Mouse (Mus musculus): ENCODE results near the gene Gsdma3. TPM values are rescaled to one million over a fixed set of nuclear protein-coding genes. Genes with fewer than 3 reads are reported as not detected.

Gsdma3 gene
- polyA plus RNA-seq, 1 experiment: not detected

- TF ChIP-seq USF1 (IDR thresholded peaks at IDR 0.05; ENCODE audit: low read depth) (no peak), MYOD1 (IDR thresholded peaks at IDR 0.05; ENCODE audit: control insufficient read depth, insufficient read length, low read depth) (no peak), MAX (IDR thresholded peaks at IDR 0.05) (no peak), FOSL1 (IDR thresholded peaks at IDR 0.05; ENCODE audit: insufficient read depth, low read length, poor library complexity, severe bottlenecking) (no peak), CTCF (IDR thresholded peaks at IDR 0.05; ENCODE audit: control insufficient read depth, insufficient read depth, insufficient read length) (no peak)
- Histone ChIP-seq H3K27me3 (ENCODE audit: control insufficient read depth, insufficient read depth, insufficient read length) (no peaks in the 10 kb centered on the region), H3K79me2 (ENCODE audit: control insufficient read depth, insufficient read depth) (peaks cover 31% of the 10 kb centered on the region), H3K4me3 (ENCODE audit: insufficient read depth, poor library complexity, severe bottlenecking) (no peak overlapping the region), H3ac (ENCODE audit: control insufficient read depth, insufficient read length, low read depth) (no peak overlapping the region), H3K36me3 (ENCODE audit: control insufficient read depth, insufficient read depth) (peaks cover 11% of the 10 kb centered on the region), H3K79me3 (ENCODE audit: low read depth) (peaks cover 13% of the 10 kb centered on the region)
Measured at GRCm38 (mm10) chr11:98582551-98583264, 43.5 kb upstream of the Gsdma3 start.

DNA sequence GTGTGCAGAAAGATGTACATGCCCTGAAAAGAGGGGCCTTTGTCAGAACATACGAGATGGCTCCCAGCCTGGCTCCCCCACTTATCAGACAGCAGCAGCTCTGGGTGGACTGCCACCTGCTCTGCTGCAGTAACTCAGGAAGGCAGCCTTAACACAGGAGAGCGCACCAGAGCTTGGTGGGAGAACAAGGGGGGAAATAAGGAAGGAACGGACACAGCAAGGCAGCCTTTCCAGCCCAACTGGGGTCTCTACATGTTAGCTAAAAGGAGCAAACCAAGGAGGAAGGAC lies 43.0 kb upstream of the Gsdma3 start:
- TF ChIP-seq CEBPB (IDR thresholded peaks at IDR 0.05; ENCODE audit: low read depth) (no peak), MAX (IDR thresholded peaks at IDR 0.05) (no peak), MYOD1 (IDR thresholded peaks at IDR 0.05; ENCODE audit: control insufficient read depth, insufficient read length, low read depth) (no peak), FOSL1 (IDR thresholded peaks at IDR 0.05; ENCODE audit: insufficient read depth, low read length, poor library complexity, severe bottlenecking) (no peak), MYOG (IDR thresholded peaks at IDR 0.05; ENCODE audit: control insufficient read depth, extremely low read depth, insufficient read length) (no peak), CTCF (IDR thresholded peaks at IDR 0.05; ENCODE audit: control insufficient read depth, insufficient read depth, insufficient read length) (no peak), USF1 (IDR thresholded peaks at IDR 0.05; ENCODE audit: low read depth) (no peak)
- Histone ChIP-seq H3K4me3 (ENCODE audit: insufficient read depth, poor library complexity, severe bottlenecking) (no peak overlapping the region), H3K79me2 (ENCODE audit: control insufficient read depth, insufficient read depth) (peaks cover 31% of the 10 kb centered on the region), H3K79me3 (ENCODE audit: low read depth) (peaks cover 13% of the 10 kb centered on the region), H3ac (ENCODE audit: control insufficient read depth, insufficient read length, low read depth) (no peak overlapping the region), H3K27me3 (ENCODE audit: control insufficient read depth, insufficient read depth, insufficient read length) (no peaks in the 10 kb centered on the region), H3K36me3 (ENCODE audit: control insufficient read depth, insufficient read depth) (peaks cover 11% of the 10 kb centered on the region)

DNA sequence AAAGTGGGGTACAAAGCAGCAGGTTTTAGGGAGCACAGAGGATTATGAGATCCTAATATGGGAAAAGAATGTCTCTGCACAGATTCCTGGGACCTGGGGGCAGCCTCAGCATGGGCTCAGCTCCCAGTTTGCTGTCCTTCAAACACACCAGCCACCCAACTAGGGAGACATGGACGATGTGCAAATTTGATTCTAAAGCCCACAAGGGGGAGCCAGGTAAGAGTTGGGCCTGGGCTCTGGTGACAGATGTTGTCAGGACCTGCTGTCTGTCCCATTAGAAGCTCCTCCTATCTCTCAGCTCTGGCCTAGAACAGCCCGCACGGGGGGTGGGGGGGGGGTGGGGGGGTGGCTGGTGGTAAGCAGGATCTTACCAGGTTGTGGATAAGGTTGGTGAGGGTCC lies 42.6 kb upstream of the Gsdma3 start:
- H3K79me3 ChIP-seq (ENCODE audit: low read depth): peaks cover 13% of the 10 kb centered on the region
- peaks cover 11% of the 10 kb centered on the region for H3K36me3 ChIP-seq (ENCODE audit: control insufficient read depth, insufficient read depth)
- no peak overlapping the region for H3K4me3 ChIP-seq (ENCODE audit: insufficient read depth, poor library complexity, severe bottlenecking)
- TF ChIP-seq MAX (IDR thresholded peaks at IDR 0.05) (no peak), CTCF (IDR thresholded peaks at IDR 0.05; ENCODE audit: control insufficient read depth, insufficient read depth, insufficient read length) (no peak), MYOD1 (IDR thresholded peaks at IDR 0.05; ENCODE audit: control insufficient read depth, insufficient read length, low read depth) (no peak), USF1 (IDR thresholded peaks at IDR 0.05; ENCODE audit: low read depth) (no peak), MYOG (IDR thresholded peaks at IDR 0.05; ENCODE audit: control insufficient read depth, extremely low read depth, insufficient read length) (no peak), CEBPB (IDR thresholded peaks at IDR 0.05; ENCODE audit: low read depth) (no peak), FOSL1 (IDR thresholded peaks at IDR 0.05; ENCODE audit: insufficient read depth, low read length, poor library complexity, severe bottlenecking) (no peak)
- H3ac ChIP-seq (ENCODE audit: control insufficient read depth, insufficient read length, low read depth): no peak overlapping the region
- H3K79me2 ChIP-seq (ENCODE audit: control insufficient read depth, insufficient read depth): peaks cover 31% of the 10 kb centered on the region
- H3K27me3 ChIP-seq (ENCODE audit: control insufficient read depth, insufficient read depth, insufficient read length): no peaks in the 10 kb centered on the region

- Histone ChIP-seq H3K79me3 (ENCODE audit: low read depth) (peaks cover 13% of the 10 kb centered on the region), H3K36me3 (ENCODE audit: control insufficient read depth, insufficient read depth) (peaks cover 11% of the 10 kb centered on the region), H3ac (ENCODE audit: control insufficient read depth, insufficient read length, low read depth) (no peak overlapping the region), H3K79me2 (ENCODE audit: control insufficient read depth, insufficient read depth) (peaks cover 31% of the 10 kb centered on the region), H3K4me3 (ENCODE audit: insufficient read depth, poor library complexity, severe bottlenecking) (no peak overlapping the region), H3K27me3 (ENCODE audit: control insufficient read depth, insufficient read depth, insufficient read length) (no peaks in the 10 kb centered on the region)
- TF ChIP-seq MYOG (IDR thresholded peaks at IDR 0.05; ENCODE audit: control insufficient read depth, extremely low read depth, insufficient read length) (no peak), MYOD1 (IDR thresholded peaks at IDR 0.05; ENCODE audit: control insufficient read depth, insufficient read length, low read depth) (no peak), FOSL1 (IDR thresholded peaks at IDR 0.05; ENCODE audit: insufficient read depth, low read length, poor library complexity, severe bottlenecking) (no peak), MAX (IDR thresholded peaks at IDR 0.05) (no peak), USF1 (IDR thresholded peaks at IDR 0.05; ENCODE audit: low read depth) (no peak), CEBPB (IDR thresholded peaks at IDR 0.05; ENCODE audit: low read depth) (no peak), CTCF (IDR thresholded peaks at IDR 0.05; ENCODE audit: control insufficient read depth, insufficient read depth, insufficient read length) (no peak)
Measured at GRCm38 (mm10) chr11:98584146-98584545, 42.0 kb upstream of the Gsdma3 start.

GRCm38 (mm10) chr11:98584629-98585177 lies 41.5 kb upstream of the Gsdma3 start:
- Histone ChIP-seq H3ac (ENCODE audit: control insufficient read depth, insufficient read length, low read depth) (no peak overlapping the region), H3K36me3 (ENCODE audit: control insufficient read depth, insufficient read depth) (peaks cover 11% of the 10 kb centered on the region), H3K4me3 (ENCODE audit: insufficient read depth, poor library complexity, severe bottlenecking) (no peak overlapping the region), H3K79me3 (ENCODE audit: low read depth) (peaks cover 13% of the 10 kb centered on the region), H3K79me2 (ENCODE audit: control insufficient read depth, insufficient read depth) (peaks cover 31% of the 10 kb centered on the region), H3K27me3 (ENCODE audit: control insufficient read depth, insufficient read depth, insufficient read length) (no peaks in the 10 kb centered on the region)
- TF ChIP-seq MAX (IDR thresholded peaks at IDR 0.05): no peak
- TF ChIP-seq USF1 (IDR thresholded peaks at IDR 0.05; ENCODE audit: low read depth): no peak
